Mouse (Mus musculus) olfactory bulb, adult 2 months (tissue): ENCODE measurements around the gene Dusp27.

Experiments used
- CTCF ChIP-seq: fragments of 200-500 bp; IDR thresholded peaks from 2 replicates; pipeline ENCODE4 v1.5.1; 2012; ENCODE audit warnings: low read depth, mild to moderate bottlenecking, low read length, moderate library complexity; ENCODE audit not compliant: insufficient read depth
- POLR2A ChIP-seq: fragments of 200-500 bp; IDR thresholded peaks from 2 replicates; pipeline ENCODE4 v1.6.1; 2012; ENCODE audit warnings: mild to moderate bottlenecking, low read depth, low read length, moderate library complexity; ENCODE audit not compliant: insufficient read depth

DNA sequence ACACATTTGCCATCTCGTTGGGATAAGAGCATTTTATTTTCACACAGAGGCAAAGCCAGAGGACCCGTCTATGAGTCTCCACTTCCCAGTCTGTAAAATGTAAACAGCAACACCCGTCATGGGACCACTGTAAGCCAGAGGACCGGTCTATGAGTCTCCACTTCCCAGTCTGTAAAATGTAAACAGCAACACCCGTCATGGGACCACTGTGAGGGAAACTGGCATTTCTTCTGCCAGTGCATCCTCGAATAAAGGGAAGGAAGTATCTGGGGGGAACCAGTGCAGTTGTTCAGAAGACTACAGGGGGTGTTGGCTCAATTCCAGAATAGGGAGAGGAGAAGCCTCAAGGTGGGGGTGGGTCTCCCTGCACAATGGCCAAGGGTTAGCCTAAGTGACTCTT, 22.3 kb downstream of the Dusp27 start:
- no peak for TF ChIP-seq CTCF
- TF ChIP-seq POLR2A = no peak
